Mouse (Mus musculus): ENCODE measurements around the gene 4930404N11Rik.

4930404N11Rik gene

DNA sequence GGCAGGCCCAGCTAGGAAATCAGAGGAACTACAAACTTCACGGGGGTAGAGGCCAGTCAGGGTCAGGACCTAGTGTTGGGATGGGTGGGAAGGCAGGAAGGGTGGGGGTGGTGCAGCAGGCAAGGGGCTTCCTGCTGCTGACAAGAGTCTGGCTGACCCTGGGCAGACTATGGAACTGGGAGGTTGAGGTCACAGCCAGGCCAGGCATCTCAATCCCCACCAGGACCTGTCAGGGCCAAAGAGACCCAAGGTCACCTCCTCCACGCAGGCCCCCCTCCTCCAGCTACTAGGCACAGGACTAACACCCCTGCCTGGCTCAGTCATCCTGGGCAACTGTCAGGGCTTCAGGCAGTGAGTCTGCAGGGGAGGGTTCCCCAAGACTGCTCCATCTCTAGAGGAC, 37.7 kb downstream of the 4930404N11Rik start:
- DNase-seq, result peak; percentile 28 to 70

DNA sequence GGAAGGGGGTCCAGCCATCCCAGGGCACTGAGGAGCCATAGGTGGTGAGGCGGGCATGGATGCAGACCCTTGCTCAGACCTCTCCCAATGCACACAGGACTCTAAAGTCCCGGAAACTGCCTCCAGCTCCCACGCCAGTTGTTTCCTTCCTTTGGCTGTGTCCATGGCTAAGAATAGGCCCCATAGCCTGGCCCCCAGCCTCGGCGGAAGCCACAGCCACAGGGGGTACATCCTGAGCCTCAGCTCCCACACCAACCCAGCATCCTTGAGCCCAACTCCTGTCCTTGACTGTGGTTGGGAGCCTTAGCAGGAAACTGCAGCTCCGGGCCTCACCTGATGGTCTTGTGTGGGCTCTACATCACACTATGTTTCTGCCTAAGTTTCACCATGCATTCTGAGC, 38.8 kb downstream of the 4930404N11Rik start:
- peak; percentile 63 to 88 for DNase-seq

DNA sequence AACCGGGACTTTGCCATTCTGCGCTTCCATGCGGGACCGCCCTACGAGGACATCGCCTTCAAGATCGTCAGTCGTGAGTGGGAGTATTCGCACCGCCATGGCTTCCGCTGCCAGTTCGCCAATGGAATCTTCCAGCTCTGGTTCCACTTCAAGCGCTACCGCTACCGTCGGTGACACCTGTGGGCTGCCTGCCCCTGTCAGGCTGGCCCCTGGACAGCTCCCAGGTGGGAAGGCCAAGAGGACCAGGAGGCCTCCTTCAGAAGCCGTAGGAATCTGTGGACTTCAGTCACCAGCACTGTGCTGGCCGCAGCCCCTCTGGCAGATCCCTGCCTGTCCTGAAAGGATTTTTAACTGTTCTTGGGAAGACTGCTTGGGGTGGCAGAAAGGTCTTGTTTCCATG, 39.8 kb downstream of the 4930404N11Rik start:
- no peak for DNase-seq

DNA sequence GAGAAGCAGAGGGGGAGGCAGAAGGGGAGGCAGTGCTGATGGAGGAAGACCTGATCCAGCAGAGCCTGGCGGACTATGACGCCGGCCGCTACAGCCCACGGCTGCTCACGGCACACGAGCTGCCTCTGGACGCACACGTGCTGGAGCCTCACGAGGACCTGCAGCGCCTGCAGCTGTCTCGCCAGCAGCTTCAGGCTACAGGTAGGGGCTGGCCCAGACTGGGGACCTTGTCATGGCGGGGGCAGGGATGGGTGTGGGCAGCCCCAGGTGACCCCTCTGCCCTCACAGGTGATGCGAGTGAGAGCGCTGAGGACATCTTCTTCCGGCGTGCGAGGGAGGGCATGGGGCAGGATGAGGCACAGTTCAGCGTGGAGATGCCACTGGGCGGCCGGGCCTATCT, 40.4 kb downstream of the 4930404N11Rik start:
- DNase-seq, result no peak

DNA sequence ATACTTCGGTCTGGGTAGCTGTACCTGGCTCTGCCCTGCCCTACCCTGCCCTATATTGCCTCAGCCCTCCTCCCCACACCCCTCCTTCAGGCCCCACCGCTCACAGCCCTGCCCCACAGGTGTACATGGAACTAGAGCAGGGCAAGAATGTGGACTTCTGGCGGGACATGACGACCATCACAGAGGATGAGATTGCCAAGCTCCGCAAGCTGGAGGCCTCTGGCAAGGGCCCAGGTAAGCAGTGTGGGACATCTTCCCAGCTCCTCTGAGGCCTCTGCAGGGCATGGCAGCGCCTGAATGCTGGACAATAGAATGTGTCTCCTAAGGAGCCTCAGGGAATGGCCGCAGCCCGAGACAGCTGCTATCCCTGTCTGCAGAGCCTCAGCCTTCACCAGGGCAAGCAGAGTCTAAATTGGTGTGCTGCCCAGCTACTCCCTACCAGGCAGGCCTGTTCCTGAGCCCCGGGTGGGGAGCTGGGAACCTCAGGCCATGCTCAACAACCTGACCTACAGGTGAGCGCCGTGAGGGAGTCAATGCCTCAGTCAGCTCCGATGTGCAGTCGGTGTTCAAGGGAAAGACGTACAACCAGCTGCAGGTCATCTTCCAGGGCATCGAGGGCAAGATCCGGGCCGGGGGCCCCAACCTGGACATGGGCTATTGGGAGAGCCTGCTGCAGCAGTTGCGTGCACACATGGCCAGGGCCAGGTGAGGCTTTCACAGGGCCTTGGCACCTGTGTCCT, 41.7 kb downstream of the 4930404N11Rik start:
- DNase-seq, result no peak

DNA sequence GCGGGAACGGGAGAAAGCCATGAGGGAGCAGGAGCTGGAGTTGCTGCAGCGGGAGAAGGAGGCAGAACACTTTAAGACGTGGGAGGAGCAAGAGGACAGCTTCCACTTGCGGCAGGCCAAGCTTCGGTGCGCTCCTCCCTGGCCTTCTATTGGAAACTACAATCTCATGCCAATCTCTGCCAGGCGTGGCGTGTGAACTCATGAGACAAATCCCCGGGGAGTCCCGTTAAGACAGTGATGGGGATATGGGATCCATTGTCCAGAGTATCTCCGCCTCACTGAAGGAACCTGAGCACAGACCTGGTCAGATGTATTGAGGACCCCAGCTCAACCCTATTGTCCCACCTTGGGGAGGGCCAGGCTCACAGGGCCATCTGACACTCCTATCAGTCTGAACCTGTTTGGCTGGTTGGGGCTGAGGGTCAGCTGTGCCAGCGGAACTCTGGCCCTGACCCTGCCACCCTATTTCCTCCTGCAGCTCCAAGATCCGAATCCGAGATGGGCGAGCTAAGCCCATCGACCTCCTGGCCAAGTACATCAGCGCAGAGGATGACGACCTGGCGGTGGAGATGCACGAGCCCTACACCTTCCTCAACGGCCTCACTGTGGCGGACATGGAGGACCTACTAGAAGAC, 42.4 kb downstream of the 4930404N11Rik start:
- DNase-seq, result no peak

DNA sequence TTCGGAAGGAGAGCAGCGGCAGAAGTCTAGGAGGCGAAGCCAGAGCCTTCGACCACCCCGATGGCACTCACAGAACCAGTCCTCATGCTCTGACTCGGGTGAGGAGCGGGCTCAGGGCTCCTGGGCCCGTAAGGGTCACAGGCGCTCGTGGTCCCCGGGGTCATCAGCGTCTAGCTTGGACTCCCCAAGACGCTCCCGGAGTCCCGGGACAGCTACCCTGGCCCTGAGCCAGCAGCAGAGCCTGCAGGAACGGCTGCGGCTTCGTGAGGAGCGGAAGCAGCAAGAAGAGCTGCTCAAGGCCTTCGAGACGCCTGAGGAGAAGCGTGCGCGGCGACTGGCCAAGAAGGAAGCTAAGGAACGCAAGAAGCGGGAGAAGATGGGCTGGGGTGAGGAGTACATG, 43.2 kb downstream of the 4930404N11Rik start:
- DNase-seq, result no peak

DNA sequence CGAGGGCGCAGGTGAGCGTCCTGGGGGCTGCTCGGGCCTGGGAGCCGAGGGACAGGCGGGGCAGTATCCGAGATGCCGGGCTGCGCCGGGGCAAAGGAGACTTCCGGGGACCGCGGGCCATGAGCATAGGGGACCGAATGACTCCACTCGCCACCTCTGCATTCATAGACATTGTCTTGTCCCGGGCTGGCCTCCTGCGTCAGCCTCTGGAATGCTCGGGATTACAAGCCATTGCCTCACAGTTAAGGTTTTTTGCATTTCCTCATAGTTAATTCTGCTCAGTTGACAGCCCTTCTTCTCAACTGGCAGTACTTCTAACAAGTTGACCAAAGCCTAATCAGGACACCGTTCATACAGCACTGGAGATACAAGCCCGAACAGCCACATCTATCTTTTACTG, 44.2 kb downstream of the 4930404N11Rik start:
- DNase-seq, result no peak

DNA sequence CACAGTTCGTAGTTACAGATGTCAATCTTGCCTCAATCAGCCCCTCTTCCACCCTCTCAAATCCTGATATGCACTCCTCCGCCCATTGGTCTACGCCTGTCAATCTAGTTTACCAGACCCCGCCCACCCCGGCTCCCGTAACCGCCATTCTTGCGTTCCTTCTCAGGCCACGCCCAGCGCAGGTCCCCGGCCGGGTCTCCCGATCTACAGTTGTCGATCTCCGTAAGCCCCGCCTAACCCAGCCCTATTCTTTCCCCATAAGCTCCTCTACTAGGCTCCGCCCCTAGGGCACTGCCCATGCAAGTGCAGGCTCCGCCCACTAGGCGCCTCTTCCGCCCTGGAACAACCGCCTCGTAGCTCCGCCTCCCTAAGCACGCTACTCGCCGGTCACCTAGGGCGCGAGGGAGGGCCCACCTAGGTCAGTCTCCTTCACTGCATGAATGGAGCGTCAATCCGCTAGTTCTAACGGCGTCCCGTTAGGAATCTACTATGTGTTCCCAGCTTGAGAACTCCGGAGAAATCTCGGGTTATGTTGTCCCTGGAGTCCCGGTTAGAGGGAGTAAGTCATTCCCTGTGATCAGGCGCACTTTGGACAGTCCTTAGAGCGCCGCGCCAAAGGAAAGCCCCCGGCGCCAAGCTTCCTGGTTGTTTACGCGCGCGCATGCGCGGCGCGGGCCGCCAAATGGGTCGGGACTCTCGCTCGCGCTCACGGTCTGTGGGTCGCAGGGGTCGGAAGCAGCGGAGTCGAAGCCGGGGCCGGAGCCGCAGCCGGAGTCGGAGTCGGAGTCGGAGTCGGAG, 44.9 kb downstream of the 4930404N11Rik start, which contains the start of gene Cactin:
Cactin (plus strand) TSS at position 554 of the 798 bp plus-strand sequence.
- DNase-seq, result peak; percentile 100

DNA sequence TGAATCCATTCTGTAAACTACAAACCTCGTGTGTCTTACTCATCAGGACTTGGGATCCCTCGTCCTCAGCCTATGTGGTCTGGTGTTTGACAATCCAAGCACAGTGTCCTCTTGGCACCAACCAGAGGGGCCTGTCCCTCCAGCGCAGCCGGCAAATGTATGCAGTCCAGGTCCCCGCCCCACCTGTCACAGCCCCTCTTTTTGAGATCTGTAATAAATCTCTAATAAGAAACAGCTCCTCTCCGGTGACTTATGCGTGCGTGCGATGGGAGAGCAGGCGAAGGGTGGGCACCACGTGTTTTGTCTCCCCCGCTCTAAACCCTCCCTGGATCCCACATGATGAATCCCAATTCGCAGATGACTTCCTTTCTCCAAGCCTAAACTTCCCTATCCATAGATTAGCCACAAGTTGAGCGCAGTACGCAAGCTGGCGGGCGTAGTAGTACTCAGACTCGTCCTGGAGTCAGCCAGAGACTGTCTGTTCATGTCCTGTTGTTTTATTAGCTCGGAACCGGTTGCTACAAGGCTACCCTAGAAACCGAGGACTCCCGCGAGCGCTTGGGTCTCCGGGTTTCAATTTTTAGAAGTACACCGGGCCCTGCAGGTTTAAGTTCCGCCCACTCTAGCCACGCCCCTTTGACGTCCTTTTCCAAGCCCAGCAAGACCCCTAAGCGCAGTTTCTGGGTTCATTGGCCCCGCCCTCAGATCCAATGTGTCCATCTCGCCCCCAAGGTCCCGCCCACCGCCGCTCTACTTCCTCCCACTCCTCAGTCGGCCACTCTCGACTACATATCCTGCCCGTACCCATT, 45.7 kb downstream of the 4930404N11Rik start:
- no peak for DNase-seq

DNA sequence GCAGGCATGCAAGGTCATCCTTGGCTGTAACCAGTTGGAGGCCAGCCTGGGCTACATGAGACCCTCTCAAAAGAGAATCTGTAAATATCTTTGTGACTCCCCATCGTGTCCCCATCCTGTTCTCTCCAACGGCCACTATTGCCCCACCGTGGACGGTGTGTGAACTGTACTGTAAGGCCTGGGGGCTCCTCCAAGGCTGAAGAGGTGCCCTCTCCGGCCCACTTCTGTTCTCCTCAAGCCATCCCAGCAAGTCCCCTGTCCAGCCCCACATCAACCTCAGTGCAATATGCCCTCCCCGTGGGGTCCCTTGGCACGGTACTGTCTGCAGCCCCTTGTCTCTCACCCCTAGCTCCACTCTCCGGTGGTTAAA, 46.3 kb downstream of the 4930404N11Rik start:
- DNase-seq, result peak in 1 of 2 experiments; percentile 48

DNA sequence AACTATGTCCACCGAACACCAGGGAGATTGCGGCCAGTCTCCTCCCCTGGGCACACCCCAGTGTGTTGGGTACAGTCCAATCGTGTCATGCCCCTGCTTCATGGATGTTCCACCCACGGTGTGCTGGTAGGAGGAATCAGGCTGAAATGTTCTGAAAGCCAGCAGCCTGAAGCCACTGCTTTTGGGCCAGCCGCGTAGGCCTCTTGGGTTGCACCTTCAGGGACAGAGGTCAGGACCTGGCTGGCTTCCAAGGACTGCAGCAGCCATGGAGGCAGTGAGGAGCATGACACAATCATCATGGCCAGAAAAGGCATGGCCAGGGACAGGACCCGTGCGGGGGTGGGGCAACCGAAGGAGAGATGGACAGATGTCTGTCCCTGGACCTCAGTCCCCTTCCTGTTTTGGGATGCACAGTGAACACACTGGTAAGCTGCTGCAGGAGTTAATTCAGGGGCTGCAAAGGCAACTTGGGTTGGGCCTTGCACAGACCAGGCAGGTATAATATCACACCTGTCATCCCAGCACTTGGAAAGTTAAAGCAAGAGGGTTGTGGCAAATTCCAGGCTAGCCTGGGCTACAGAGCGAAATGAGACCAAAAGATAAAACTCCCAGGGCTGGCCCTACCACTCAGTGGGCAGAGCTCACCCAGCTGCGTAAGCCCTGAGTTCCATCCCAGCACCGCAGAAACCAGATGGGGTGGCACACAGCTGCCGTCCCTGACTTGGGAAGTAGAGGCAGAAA, 46.9 kb downstream of the 4930404N11Rik start:
- DNase-seq, result peak; percentile 47 to 63

DNA sequence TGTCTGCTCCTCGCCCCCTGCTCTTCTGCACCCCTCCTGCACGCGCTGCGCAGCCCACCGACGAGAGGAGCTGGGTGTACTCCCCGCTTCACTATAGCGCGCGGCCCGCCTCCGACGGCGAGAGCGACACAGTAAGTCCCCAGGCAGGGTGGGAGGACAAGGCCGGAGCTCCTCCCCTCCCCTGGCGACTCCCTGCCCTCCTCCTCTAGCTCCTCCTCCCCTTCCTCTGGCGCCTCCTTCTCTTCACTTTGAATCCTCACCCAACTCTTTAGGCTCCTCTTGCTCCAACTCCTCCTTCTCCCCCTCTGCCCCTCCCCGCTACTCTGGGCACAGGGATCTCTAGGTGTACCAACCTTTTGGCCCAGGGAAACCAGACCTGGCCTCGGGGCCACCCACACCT, 48.3 kb downstream of the 4930404N11Rik start:
- peak; percentile 80 to 87 for DNase-seq

DNA sequence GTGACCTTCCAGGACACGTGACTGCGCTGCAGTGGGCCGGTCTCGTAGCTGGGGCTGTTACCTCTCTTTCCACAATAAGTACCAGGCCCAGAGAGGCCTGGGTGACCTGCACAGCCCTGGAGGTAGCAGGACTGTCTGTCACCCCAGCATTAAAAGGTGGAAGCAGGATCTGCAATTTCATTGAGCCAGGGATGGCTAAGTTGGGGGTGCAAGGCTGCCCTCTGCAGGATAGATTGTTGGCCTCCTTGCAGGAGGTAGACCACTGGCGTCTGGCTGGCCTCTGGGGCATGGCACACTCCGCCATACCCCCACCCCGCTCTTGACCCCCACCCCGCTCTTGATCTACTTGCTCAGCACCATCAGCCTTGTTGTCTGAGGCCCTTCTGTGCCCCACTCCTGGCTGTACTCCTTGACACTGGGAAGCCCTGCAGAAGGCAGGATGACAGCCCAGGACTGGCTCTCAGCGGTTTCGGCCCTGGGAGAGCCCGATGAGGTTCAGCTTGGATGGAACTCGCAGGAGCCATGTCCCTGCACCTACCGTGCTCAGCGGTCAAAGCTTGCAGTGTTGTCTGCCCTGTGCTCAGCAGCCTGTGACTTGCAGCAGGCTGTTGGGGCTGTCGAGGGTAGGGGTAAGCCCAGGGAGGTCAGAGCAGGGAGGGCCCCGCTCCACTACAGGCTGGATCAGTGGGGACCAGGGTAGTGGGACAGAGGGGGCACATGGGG, 49.1 kb downstream of the 4930404N11Rik start:
- peak; percentile 59 to 69 for DNase-seq

DNA sequence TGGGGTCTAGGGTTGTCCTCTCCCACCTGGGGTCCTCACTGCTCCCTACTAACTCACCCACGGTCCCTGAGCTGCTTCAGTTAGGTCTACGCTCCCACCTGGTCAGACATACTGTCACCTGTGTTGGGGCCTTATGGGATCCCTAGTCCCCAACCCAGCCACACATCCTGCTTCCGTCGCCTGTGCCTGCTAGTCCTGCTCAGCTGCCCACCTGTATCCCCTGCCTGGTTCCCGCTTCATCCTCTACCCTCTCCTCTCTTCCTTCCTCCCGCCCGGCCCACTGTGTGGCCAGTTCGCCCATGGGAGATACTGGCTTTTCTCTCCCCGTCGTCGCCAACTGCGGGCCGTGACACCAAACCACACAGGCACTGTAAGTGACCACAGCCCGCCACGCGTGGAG, 50.0 kb downstream of the 4930404N11Rik start:
- no peak for DNase-seq

DNA sequence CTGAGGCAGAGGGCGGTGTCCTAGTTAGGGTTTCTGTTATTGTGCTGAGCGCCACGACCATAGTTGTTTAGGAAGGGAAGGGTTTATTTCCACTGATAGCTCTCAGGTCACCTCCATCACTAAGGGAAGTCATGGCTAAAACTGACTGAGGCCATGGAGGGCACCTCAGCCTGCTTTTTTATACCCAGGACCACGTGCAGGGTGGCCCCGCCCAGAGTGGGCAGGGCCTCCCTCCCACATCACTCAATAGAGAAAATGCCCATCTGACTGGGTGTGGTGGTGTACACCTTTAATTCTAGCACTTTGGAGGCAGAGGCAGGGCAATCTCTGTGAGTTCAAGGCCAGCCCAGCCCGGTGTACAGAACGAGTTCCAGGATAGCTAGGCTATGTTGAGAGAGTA, 51.4 kb downstream of the 4930404N11Rik start:
- DNase-seq, result no peak

DNA sequence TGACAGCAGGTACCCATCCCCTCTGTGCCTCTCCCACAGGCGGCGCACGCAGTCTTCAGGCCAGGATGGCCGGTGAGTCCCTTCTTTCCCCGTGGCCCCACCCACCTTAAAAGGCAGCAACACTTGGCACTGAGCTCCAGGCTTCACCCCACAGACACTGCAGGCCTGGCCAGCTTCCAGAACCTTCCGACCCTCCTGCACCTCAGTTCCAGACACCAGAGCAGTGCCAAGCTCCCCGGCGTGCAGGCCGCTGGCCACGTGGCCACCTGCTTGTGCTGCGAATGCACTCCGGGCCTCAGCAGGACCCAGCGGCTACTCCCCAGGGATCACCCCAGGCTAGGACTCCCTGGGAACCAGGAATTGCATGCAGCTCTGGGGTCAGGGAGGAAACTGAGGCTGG, 52.0 kb downstream of the 4930404N11Rik start:
- no peak for DNase-seq

Data from lung, postnatal 4 days (tissue).